Mouse (Mus musculus): ENCODE measurements around the gene Eif4ebp2.

DNA sequence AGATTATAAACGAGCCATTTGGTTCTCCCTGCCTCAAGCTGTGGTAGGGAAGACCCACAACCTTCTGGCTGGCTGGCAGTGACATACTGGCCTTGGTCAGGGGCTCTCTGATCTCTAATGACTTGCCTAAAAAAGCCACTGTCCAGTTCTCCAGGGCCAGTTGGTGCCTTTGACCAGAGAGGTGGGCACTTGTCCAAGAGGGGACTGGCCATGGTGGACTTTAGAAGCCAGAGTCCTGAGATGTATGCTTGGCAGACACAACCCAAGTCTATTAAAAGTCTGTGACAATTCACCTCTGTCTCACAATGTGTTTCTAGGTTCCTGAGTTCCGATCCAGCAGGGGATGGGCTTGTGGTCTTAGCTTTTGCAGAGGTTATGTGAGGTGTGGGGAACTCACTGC lies 27.4 kb downstream of the Eif4ebp2 start:
- TF ChIP-seq CTCF (IDR thresholded peaks at IDR 0.05) (no peak), EP300 (IDR thresholded peaks at IDR 0.05) (no peak)
